Mouse (Mus musculus): ENCODE results near the gene Mvb12b. TPM values are rescaled to one million over a fixed set of nuclear protein-coding genes. Genes with fewer than 3 reads are reported as not detected.

Gene Mvb12b
- total RNA-seq, 2 experiments from 2014 or later = 14.9 to 20.7 TPM

Other genes with a start within 250 kb of the Mvb12b start
- under 1 TPM; 0.39 to 0.51 TPM for gene Lmx1b, start 247.4 kb downstream of the Mvb12b start, total RNA-seq (2021)

All from gastrocnemius, postnatal 14 days (tissue).